Mouse (Mus musculus) midbrain, embryonic 14.5 days (tissue): ENCODE measurements around the gene Zfp580. TPM values are rescaled to one million over a fixed set of nuclear protein-coding genes. Genes with fewer than 3 reads are reported as not detected.
"Not testable (repeated sequence)": the region's sequence is repeated elsewhere in the genome, so short reads cannot be mapped to it uniquely, and the experiment has no call there.

ENCODE experiments used
- ATAC-seq: fragments of 200-750 bp; cut with Nextera tagmentation; 2 replicates; pipeline ENCODE4 v1.8.0; 2017; ENCODE audit warnings: moderate number of reproducible peaks, moderate library complexity; ENCODE audit not compliant: low FRiP score, low TSS enrichment
- DNase-seq: peaks from one replicate; pipeline ENCODE4 v3.0.0-alpha.2; 2015
- H3K27ac ChIP-seq: fragments of 300-500 bp; sonication (generic); replicated peaks from 2 replicates; pipeline ENCODE4 v1.5.1; 2014; ENCODE audit warnings: mild to moderate bottlenecking, low read depth, low read length, moderate library complexity
- H3K27me3 ChIP-seq: fragments of 300-500 bp; sonication (generic); 2 replicates; pipeline ENCODE4 v1.6.1; 2014; ENCODE audit warnings: low read length, control low read depth, mixed read lengths; ENCODE audit not compliant: control insufficient read depth, insufficient read depth
- H3K36me3 ChIP-seq: fragments of 300-500 bp; sonication (generic); 2 replicates; pipeline ENCODE4 v1.6.1; 2014; ENCODE audit warnings: low read length, control low read depth; ENCODE audit not compliant: control insufficient read depth, insufficient read depth
- H3K4me1 ChIP-seq: fragments of 300-500 bp; sonication (generic); 2 replicates; pipeline ENCODE4 v1.6.1; 2014; ENCODE audit warnings: mild to moderate bottlenecking, antibody characterized with exemption, low read length, control low read depth; ENCODE audit not compliant: control insufficient read depth, insufficient read depth
- H3K4me2 ChIP-seq: fragments of 300-500 bp; sonication (generic); 2 replicates; pipeline ENCODE4 v1.6.1; 2014; ENCODE audit warnings: mild to moderate bottlenecking, low read length, moderate library complexity
- H3K4me3 ChIP-seq: fragments of 300-500 bp; sonication (generic); replicated peaks from 2 replicates; pipeline ENCODE4 v1.5.1; 2014; ENCODE audit warnings: low read depth, low read length
- H3K9ac ChIP-seq: fragments of 300-500 bp; sonication (generic); replicated peaks from 2 replicates; pipeline ENCODE4 v1.6.1; 2014; ENCODE audit warnings: mild to moderate bottlenecking, low read length, moderate library complexity
- H3K9me3 ChIP-seq: fragments of 300-500 bp; sonication (generic); 2 replicates; pipeline ENCODE4 v1.6.1; 2016; ENCODE audit warnings: low read length, control low read depth, mixed read lengths; ENCODE audit not compliant: control insufficient read depth
- WGBS: fragments of 180-500 bp; shearing (Covaris S2); extraction: QIAGEN DNeasy Blood & Tissue Kit; methylation state at CpG from one replicate; pipeline ENCODE4 v1.1.7; 2014; 5-methylcytosine and 5-hydroxymethylcytosine counted together
- polyA plus RNA-seq: library from polyadenylated mRNA; unstranded; fragments of >200 nt; fragmentation: Nextera tagmentation; extraction: Ambion mirVana; gene quantifications from 2 replicates; pipeline ENCODE4 v1.2.1, GENCODE M21; 2014

Gene Zfp580
- polyA plus RNA-seq, 1 experiment from 2014 or later: 104 TPM

GRCm38 (mm10) chr7:5016920-5017319 lies 34.4 kb upstream of the Zfp580 start:
- no peak overlapping the region for H3K27ac ChIP-seq
- H3K27me3 ChIP-seq: no peaks in the 10 kb centered on the region
- no peaks in the 10 kb centered on the region for H3K9me3 ChIP-seq
- H3K4me1 ChIP-seq: peaks cover 12% of the 10 kb centered on the region
- WGBS: 98% methylated on average over 2 of the region's 2 CpGs
- DNase-seq: no peak
- ATAC-seq: no peak
- H3K36me3 ChIP-seq: peaks cover 7% of the 10 kb centered on the region
- H3K9ac ChIP-seq: no peak overlapping the region
- H3K4me3 ChIP-seq: no peak overlapping the region
- H3K4me2 ChIP-seq: no peak overlapping the region

- no peak for DNase-seq
- no peak for ATAC-seq
- no peaks in the 10 kb centered on the region for H3K9me3 ChIP-seq
- H3K4me2 ChIP-seq: no peak overlapping the region
- 91% methylated on average over 16 of the region's 16 CpGs for WGBS
- no peak overlapping the region for H3K9ac ChIP-seq
- H3K36me3 ChIP-seq: peaks cover 8% of the 10 kb centered on the region
- H3K27ac ChIP-seq: no peak overlapping the region
- no peak overlapping the region for H3K4me3 ChIP-seq
- peaks cover 12% of the 10 kb centered on the region for H3K4me1 ChIP-seq
- H3K27me3 ChIP-seq: no peaks in the 10 kb centered on the region
Measured at GRCm38 (mm10) chr7:5017352-5017751, 34.0 kb upstream of the Zfp580 start.

- Histone ChIP-seq H3K4me1 (peaks cover 12% of the 10 kb centered on the region), H3K4me3 (no peak overlapping the region), H3K4me2 (no peak overlapping the region), H3K27ac (no peak overlapping the region), H3K27me3 (no peaks in the 10 kb centered on the region), H3K36me3 (peaks cover 8% of the 10 kb centered on the region), H3K9me3 (no peaks in the 10 kb centered on the region), H3K9ac (no peak overlapping the region)
- WGBS: 97% methylated on average over 21 of the region's 21 CpGs
- ATAC-seq (no peak), DNase-seq (no peak)
Measured at GRCm38 (mm10) chr7:5017931-5018330, 33.4 kb upstream of the Zfp580 start.

- H3K4me3 ChIP-seq: peak overlapping the region; percentile 71
- 31% methylated on average over 8 of the region's 8 CpGs for WGBS
- H3K9me3 ChIP-seq, H3K9ac ChIP-seq, H3K27ac ChIP-seq, ATAC-seq, H3K27me3 ChIP-seq, DNase-seq: not testable (repeated sequence)
- peaks cover 12% of the 10 kb centered on the region for H3K4me1 ChIP-seq
- H3K4me2 ChIP-seq: peak overlapping the region; percentile 76
- peaks cover 21% of the 10 kb centered on the region for H3K36me3 ChIP-seq
Measured at GRCm38 (mm10) chr7:5019576-5019975, 31.8 kb upstream of the Zfp580 start.

- no peaks in the 10 kb centered on the region for H3K9me3 ChIP-seq
- WGBS: under 1% methylated on average over 48 of the region's 49 CpGs
- peak within 1 kb of the TSS; percentile 92 for H3K27ac ChIP-seq
- ATAC-seq (peak; percentile 89), DNase-seq (peak; percentile 99)
- peak within 1 kb of the TSS; percentile 95 for H3K9ac ChIP-seq
- H3K36me3 ChIP-seq: peaks cover 23% of the 10 kb centered on the region
- peaks cover 12% of the 10 kb centered on the region for H3K4me1 ChIP-seq
- no peaks in the 10 kb centered on the region for H3K27me3 ChIP-seq
- peak within 1 kb of the TSS; percentile 76 for H3K4me2 ChIP-seq
- H3K4me3 ChIP-seq: peak within 1 kb of the TSS; percentile 71
Measured at GRCm38 (mm10) chr7:5020000-5020681, 31.2 kb upstream of the Zfp580 start, which contains the start of the genes Zfp865 and Ccdc106. Gene Zfp865, plus strand, starts transcription at chr7:5020376. Gene Ccdc106, plus strand, starts transcription at chr7:5020553.

DNA sequence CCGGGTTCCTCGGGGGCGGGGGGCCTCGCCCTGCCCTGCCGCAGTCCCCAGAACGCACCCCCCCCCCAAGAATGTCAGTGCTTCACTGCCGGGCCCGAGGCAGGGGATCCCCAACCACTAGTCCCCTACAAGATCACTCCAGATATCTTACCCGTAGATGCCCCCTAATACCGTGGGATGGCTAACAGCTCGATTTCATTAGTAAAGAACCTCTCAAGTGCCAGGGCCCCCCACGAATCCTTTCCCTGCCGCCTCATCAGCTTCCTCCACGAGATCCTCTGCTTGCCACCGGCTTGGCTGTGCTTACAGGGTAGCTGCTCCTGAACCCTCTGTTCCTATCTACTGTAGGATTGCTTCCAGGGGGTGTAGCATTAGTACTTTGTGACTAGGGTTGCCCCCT lies 30.7 kb upstream of the Zfp580 start:
- DNase-seq: peak; percentile 43
- Histone ChIP-seq H3K4me2 (peak overlapping the region; percentile 76), H3K4me1 (peaks cover 12% of the 10 kb centered on the region), H3K27me3 (no peaks in the 10 kb centered on the region), H3K9me3 (no peaks in the 10 kb centered on the region), H3K9ac (peak overlapping the region; percentile 95), H3K27ac (peak overlapping the region; percentile 92), H3K4me3 (peak overlapping the region; percentile 71), H3K36me3 (peaks cover 23% of the 10 kb centered on the region)
- ATAC-seq: 0 out of 2 replicates have a peak, but pooled peaks have one; percentile 4
- under 1% methylated on average over 15 of the region's 15 CpGs for WGBS

- H3K4me3 ChIP-seq: peak overlapping the region; percentile 71
- H3K9me3 ChIP-seq: no peaks in the 10 kb centered on the region
- H3K4me2 ChIP-seq: peak overlapping the region; percentile 76
- H3K36me3 ChIP-seq: peaks cover 26% of the 10 kb centered on the region
- peak overlapping the region; percentile 95 for H3K9ac ChIP-seq
- H3K4me1 ChIP-seq: peaks cover 12% of the 10 kb centered on the region
- ATAC-seq (no peak), DNase-seq (no peak)
- 50% methylated on average over 5 of the region's 5 CpGs for WGBS
- H3K27ac ChIP-seq: no peak overlapping the region; the same call in 1 of the 2 replicates
- no peaks in the 10 kb centered on the region for H3K27me3 ChIP-seq
Measured at GRCm38 (mm10) chr7:5021197-5021596, 30.1 kb upstream of the Zfp580 start.

DNA sequence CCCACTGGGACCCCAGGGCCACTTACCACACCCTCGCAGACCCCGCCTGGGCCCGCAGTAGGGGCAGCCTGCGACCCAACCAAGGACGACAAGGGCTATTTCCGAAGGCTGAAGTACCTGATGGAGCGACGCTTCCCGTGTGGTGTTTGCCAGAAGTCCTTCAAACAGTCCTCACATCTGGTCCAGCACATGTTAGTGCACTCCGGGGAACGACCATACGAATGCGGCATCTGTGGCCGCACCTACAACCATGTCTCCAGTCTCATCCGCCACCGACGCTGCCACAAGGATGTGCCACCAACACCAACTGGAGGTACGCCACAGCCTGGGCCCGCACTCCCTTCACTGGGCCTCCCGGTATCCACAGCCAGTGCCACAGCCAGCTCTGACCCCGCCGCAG lies 21.8 kb upstream of the Zfp580 start:
- H3K9ac ChIP-seq: no peak overlapping the region
- DNase-seq: no peak
- no peak overlapping the region for H3K4me2 ChIP-seq
- peaks cover 23% of the 10 kb centered on the region for H3K9me3 ChIP-seq
- H3K27ac ChIP-seq: no peak overlapping the region
- no peak overlapping the region for H3K4me3 ChIP-seq
- H3K27me3 ChIP-seq: no peaks in the 10 kb centered on the region
- ATAC-seq: no peak
- 95% methylated on average over 22 of the region's 22 CpGs for WGBS
- no peaks in the 10 kb centered on the region for H3K4me1 ChIP-seq
- H3K36me3 ChIP-seq: peaks cover 76% of the 10 kb centered on the region

DNA sequence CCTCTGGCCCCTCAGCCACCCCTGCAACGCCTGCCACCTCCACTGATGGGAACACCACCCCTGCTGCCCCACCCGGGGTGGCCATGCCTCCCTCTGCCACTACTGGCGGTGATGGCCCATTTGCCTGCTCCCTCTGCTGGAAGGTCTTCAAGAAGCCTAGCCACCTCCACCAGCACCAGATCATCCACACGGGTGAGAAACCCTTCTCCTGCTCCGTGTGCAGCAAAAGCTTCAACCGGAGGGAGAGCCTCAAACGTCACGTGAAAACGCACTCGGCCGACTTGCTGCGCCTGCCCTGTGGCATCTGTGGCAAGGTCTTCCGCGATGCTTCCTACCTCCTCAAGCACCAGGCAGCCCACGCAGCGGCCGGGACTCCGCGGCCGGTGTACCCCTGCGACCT lies 21.4 kb upstream of the Zfp580 start:
- Histone ChIP-seq H3K4me2 (no peak overlapping the region), H3K36me3 (peaks cover 78% of the 10 kb centered on the region), H3K4me3 (no peak overlapping the region), H3K9me3 (peaks cover 23% of the 10 kb centered on the region), H3K27me3 (no peaks in the 10 kb centered on the region), H3K4me1 (no peaks in the 10 kb centered on the region), H3K9ac (no peak overlapping the region), H3K27ac (no peak overlapping the region)
- no peak for DNase-seq
- ATAC-seq: no peak
- 94% methylated on average over 21 of the region's 21 CpGs for WGBS
